Mouse (Mus musculus): ENCODE measurements around the gene Abcg8.

DNA sequence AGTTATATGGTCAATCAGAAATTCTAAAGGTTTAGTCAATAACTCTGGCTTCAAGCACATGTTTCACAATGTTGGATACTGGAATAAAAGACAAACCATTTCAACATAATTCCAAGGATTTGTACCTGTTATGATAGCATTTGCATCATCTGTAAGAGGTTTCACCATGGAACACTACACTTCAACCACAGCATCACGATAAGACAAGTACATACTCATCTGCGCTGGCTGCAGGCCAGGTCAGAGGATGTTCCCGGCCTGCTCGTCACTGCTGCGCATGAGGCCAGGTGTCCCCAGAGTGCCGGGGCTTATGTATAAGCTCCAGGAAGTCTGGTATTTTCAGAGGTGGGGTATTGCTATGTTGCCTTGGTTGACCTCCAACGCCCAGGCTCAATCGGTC lies 56.5 kb downstream of the Abcg8 start:
- TF ChIP-seq EP300 (IDR thresholded peaks at IDR 0.05; ENCODE audit: insufficient read depth, low read depth, low read length) = no peak
- TF ChIP-seq POLR2A (IDR thresholded peaks at IDR 0.05; ENCODE audit: insufficient read depth, low read depth, low read length) = no peak
